Mouse (Mus musculus) ovary, postnatal 36 days (tissue): ENCODE data around the gene Nr2c2ap.
A peak's percentile ranks its signal among the peaks of the same experiment; 100 is the strongest.

Experiments
- DNase-seq: peaks from one replicate; pipeline ENCODE4 v3.0.0; 2022; ENCODE audit warnings: low spot score, mixed read lengths

Gene Nr2c2ap

GRCm38 (mm10) chr8:70131166-70131883 lies at the start of gene Nr2c2ap:
Gene Nr2c2ap (plus strand): TSS chr8:70131333.
- peak; percentile 81 for DNase-seq

DNA sequence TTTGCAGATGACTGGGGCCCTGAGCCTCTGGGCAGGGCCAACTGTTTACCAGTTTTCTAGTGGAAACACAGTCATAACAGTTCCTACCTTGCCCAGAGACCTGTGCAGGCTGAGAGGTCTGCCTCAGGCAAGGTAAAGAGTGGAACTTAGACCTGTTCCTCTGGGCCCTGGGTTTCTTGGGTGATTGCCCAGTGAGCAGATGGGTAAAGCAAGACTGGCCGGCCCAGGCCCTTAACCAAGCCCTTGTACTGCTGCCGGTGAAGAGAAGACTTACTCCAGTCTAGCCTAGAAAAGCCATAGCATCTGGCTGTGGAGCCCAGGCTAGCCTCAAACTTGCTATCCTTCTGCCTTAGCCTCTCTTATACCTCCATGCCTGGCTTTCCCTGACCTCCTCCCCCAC lies 49.2 kb upstream of the Nr2c2ap start:
- DNase-seq, result no peak

DNA sequence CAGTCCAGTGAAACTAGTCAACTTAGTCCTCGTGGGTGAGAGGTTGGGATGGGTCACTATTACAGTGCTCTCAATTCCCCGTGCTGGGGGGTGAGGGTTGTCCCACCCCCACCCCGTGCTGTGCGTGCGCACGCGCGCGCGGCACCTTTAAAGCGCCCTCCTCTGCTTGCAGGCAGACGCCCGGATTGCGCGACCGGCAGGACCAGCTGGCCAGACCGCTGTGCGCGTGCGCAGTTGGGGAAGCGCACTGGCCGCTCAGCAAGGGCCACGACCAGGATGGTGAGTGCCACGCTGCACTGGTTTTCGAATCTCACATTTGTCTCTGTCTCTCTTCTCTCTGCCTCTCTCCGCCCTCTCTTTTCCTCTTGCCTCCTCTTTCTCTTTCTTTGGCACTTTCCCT lies 47.8 kb upstream of the Nr2c2ap start, which contains the start of gene Hapln4:
Gene Hapln4 (plus strand): TSS at position 173 of the 400 bp plus-strand sequence.
- peak; percentile 50 for DNase-seq

DNA sequence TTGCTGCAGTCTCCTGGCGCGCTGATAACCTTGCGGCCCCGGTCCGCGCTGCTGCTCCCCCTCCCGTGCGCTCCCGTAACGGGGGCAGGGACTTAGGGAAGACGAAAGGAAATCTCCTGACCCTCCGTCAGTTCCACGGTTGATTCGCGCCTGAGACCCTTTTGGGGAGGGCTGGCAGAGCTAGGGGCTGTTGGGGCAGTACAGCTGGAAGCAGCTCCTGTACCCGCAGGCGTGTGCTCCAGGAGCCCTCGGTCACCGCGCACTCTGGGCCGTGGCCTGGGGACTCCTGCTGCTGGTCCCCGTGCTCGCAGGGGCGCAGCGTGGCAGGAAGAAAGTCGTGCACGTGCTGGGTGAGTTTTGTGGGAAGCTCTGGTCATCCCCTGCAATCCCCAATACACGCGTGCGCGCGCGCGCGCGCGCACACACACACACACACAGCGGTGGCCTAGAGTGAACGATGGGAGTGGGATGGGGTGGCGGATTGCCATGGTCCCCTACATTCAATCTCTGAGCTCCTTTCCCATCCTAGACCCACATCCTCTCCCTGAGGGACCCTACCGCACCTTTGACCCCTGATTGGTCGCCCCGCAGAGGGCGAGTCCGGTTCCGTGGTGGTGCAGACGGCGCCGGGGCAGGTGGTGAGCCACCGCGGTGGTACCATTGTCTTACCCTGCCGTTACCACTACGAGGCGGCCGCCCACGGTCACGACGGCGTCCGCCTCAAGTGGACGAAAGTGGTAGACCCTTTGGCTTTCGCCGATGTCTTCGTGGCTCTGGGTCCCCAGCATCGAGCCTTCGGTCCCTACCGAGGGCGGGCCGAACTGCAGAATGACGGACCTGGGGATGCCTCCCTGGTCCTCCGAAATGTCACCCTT lies 46.7 kb upstream of the Nr2c2ap start:
- DNase-seq, result no peak

DNA sequence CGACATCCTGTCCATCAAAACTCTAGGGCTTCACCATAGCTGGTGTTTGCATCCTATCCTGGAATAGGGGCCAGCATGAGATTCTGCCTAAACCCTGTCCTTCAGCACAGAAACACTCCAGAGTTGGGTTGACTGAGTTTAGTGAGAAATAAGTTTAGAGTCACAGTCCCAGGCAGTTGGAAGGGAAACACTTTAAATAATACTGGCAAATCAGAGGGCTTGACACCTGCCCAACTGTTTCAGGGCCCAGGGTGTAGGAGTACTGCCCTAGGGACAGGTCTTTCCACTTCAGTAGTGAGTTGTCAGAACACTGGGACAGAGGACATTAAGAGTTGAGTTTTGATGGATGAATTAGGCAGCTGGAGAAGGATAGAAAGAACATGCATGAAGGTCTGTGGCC lies 45.0 kb upstream of the Nr2c2ap start:
- no peak for DNase-seq

GRCm38 (mm10) chr8:70087237-70087636 lies 43.9 kb upstream of the Nr2c2ap start:
- no peak for DNase-seq

DNA sequence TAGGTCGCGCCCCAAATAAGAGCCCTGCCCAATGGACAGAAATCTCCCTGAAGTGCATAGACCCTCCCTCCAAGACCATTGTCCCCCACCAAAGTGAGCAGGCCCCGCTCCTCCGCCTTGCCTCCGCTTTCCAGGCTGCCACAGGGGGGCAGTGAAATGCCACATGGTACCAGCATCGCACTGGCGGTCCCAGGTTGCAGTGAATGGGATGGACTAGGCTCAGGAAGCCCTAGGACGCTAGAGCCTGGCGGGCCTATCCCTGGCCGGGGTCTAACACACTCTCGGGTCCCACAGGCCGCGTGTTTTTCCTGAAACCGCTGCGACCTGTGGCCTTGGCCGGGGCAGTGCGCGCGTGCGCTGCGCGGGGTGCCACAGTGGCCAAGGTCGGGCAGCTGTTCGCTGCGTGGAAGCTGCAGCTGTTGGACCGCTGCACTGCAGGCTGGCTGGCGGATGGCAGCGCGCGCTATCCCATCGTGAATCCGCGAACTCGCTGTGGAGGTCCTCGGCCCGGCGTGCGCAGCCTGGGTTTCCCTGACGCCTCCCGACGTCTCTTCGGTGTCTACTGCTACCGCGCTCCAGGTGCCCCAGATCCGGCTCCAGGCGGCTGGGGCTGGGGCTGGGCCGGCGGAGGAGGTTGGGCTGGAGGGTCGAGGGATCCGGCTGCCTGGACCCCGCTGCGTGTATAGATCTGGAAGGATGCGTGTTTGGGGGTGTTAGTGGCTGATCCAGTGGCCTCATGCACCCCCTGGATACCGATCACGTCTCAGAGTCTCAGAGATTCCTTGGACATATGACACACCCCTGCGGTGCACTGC lies 43.1 kb upstream of the Nr2c2ap start:
- peak; percentile 33 for DNase-seq

DNA sequence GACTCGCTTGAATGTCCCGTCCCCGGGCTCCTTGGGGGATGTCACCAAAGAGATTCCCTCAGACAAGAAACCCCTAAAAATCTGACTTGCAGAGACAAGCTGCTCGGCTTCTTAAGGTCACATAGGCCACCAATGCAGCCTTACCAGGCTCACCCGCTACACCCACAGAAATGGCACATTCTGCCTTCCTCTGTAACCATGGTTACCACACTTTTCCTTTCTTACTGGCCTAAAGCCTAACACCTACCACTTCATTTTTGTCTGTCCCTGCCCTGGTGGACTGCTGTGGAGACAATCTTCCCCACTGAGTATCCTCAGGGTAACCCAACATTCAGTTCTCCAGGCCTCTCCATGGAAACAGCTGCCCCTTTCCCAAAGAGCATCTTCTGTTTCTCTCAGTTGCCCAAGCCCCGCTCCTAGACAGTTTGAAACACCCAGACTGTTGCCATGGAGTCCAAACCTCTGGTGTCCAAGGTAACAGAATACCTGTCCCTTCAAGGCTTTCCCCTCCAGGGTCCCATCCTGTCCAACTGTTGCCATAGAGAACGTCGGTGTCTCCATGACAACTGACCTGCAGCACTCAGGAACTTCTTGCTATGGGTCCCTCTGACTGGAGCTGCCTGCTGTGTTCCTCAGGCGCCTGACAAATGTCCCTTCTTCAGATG lies 41.7 kb upstream of the Nr2c2ap start:
- no peak for DNase-seq

DNA sequence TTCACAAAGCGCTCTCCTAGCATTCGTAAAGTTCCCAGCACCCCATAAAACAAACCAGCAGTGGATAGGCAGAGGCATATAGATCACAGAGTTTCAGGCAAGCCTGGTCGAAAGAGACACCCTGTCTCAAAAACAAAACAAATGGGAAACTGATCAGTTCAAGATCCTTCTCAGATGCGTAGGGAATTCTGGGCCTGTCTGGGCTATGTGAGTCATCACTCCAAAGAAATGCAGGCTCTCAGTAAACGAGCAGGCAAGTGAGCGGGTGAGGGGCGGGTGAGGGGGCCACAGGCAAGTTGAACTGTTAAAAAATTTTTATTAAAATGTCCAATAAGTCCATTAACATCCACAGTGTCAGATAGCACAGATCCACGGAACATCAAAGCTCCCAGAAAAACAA lies 38.3 kb upstream of the Nr2c2ap start:
- DNase-seq, result no peak

DNA sequence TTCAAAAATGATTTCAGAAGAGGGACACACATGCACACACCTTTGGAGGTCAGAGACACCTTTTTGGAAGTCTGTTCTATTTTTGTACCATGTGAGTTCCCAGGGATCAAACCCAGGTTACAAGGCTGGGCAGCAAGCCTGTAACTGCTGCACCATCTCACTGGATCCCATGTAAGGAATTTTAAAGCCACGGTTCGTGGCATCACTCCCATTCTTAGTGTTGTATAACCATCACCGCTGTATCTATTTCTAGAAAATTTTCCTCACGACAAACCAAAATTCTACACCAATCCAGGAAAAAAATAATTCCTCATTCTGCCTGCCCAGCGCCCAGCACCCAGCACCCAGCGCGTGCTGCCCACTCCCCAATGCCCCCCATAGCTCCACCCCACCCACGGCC lies 31.9 kb upstream of the Nr2c2ap start:
- DNase-seq, result no peak

GRCm38 (mm10) chr8:70100241-70100640 lies 30.9 kb upstream of the Nr2c2ap start:
- no peak for DNase-seq

GRCm38 (mm10) chr8:70104506-70104905 lies 26.6 kb upstream of the Nr2c2ap start:
- DNase-seq, result no peak

DNA sequence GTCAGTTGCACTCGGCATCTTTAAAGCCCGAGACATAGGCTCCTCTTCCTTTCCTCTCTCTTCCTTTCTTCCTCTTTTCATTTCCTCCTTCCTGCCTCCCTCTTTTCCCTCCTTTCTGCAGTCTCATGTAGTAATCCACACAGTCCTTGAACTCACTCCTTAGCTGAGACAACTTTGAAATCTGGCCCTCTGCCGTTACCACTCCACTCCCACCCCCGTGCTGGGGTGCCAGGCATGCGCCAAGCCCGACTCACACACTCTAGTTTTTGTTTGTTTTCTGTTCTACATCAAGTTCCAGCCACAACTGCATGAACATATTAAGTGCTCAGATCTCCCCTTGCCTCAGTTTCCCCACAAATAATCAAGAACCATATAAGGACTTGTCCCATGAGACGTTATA lies 26.2 kb upstream of the Nr2c2ap start:
- no peak for DNase-seq

DNA sequence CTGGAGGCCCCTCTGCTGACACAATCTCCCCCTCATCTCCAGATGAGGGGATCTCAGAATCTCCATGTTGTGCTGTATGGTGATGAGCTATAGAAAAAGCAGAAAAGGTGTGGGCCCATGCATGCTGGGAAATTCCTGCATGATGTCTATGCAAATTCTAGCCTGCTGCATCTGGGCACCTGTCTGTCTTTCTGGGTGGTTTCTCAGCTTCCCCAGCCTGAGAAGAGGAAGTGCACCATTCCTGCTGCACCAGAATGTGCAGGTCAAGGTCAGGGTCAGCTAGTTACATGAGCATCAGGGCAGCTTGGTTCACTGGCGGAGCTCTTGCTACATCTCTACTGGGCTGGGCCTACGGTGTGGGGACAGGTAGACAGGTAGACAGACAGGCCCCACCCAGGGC lies 20.7 kb upstream of the Nr2c2ap start:
- no peak for DNase-seq

DNA sequence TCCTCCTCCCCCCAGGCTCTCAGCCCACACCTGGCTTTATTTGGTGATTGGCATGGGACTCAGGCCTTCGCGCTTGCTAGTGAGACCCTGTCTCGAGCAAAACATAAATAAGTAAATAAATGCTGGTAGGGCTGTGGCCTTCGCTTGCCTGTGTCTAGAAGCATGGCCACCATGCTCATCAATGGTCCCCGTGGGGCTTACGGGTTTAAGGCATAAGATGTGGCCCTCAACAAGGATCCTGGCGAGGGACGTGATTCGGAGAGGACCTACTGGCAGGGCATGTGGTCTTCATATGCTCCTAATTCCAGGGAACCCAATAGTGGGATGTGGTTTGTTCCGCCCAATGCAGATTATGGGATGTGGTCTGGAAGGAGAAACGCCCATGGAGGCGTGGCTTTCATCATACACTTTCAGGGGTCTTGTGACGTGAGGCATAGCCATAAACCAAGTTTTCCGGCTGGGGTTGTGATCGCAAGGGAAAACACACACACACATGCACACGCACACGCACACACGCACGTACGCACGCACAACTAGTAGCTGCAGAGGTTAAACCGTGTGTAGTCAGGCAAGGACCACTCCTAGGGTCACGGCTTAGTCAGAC lies 19.8 kb upstream of the Nr2c2ap start:
- no peak for DNase-seq

DNA sequence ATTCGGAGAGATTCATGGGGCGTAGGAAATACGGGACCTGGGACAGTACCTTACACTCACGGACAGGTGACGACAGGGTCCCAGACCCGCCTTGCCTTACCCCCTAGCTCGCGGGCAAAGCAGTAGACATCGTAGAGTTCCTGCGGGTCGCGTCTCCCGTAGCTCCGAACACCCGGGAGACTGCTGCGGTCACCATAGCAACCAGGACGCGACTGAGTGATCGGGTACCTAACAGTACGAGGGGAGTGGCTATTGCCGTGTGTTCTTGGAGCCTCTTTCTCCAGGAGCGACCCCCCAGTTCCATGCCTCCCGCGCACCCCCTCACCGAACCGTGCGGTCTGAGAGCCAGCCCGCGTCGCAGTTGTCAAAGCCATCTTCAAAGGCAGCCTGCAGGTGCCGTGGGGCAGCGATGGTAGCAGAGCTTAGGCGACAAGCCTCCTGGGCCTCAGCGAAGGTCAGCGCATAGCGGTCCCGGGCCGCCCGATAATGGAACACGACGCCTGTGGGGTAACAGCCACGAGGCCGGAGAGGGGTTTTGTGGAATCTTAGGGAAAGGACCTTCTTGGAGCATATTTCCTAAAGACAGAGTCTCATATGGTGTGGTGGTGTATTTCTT lies 18.6 kb upstream of the Nr2c2ap start:
- DNase-seq, result no peak

DNA sequence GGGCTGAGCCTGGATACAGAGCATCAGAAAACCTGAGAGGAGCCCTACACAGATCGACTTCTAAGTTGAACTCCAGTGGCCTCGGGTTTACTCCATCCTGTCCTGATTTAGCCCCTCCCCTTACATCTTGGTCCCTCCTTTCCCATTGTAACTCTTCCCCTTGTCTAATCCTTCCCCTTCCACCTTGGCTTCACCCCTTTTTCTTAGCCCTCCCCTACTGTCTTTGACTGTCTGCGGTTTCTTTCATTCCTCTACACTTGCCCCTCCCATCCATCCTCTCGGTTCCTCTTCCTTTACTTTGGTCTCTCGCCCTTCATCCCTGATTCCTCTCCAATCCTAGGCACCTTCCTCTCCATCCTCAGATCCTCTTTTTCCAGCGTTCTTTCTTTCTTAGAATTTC lies 16.6 kb upstream of the Nr2c2ap start:
- no peak for DNase-seq

GRCm38 (mm10) chr8:70114892-70115291 lies 16.2 kb upstream of the Nr2c2ap start:
- no peak for DNase-seq

- peak; percentile 41 for DNase-seq
Observed at GRCm38 (mm10) chr8:70117611-70118010, 13.5 kb upstream of the Nr2c2ap start.

GRCm38 (mm10) chr8:70118726-70119700 lies 12.1 kb upstream of the Nr2c2ap start:
- no peak for DNase-seq
